Mouse (Mus musculus): Measurements from ENCODE around the gene Med21. TPM values are rescaled to one million over a fixed set of nuclear protein-coding genes. Genes with fewer than 3 reads are reported as not detected.
A peak's percentile ranks its signal among the peaks of the same experiment; 100 is the strongest.

Med21 gene
- polyA plus RNA-seq, 1 experiment from 2014 or later = 116 TPM

GRCm38 (mm10) chr6:146641621-146642210 lies 631 bp upstream of the Med21 start:
- no peaks in the 10 kb centered on the region for H3K27me3 ChIP-seq
- 0 out of 2 replicates have a peak overlapping the region, but pooled peaks have one; percentile 31 for H3K27ac ChIP-seq
- H3K4me3 ChIP-seq (replicated peaks) = peak overlapping the region; percentile 85
- peaks cover 9% of the 10 kb centered on the region for H3K4me1 ChIP-seq (replicated peaks)
- H3K9me3 ChIP-seq = no peaks in the 10 kb centered on the region
- WGBS = 70% methylated on average over 11 of the region's 11 CpGs
- ATAC-seq = peak; percentile 3; the same call in 1 of the 2 replicates
- H3K4me2 ChIP-seq (replicated peaks) = peak overlapping the region; percentile 87
- peak overlapping the region; percentile 34; the same call in 1 of the 2 replicates for H3K9ac ChIP-seq (replicated peaks)
- no peaks in the 10 kb centered on the region for H3K36me3 ChIP-seq

- H3K9me3 ChIP-seq = no peaks in the 10 kb centered on the region
- peaks cover 9% of the 10 kb centered on the region for H3K4me1 ChIP-seq (replicated peaks)
- H3K4me3 ChIP-seq (replicated peaks) = peak overlapping the region; percentile 85
- H3K27me3 ChIP-seq = no peaks in the 10 kb centered on the region
- WGBS = 45% methylated on average over 11 of the region's 11 CpGs
- no peaks in the 10 kb centered on the region for H3K36me3 ChIP-seq
- no peak for ATAC-seq
- peak overlapping the region; percentile 87 for H3K4me2 ChIP-seq (replicated peaks)
- peak overlapping the region; percentile 83 for H3K9ac ChIP-seq (replicated peaks)
- no peak overlapping the region for H3K27ac ChIP-seq
These were observed 830 bp downstream of the Med21 start for GRCm38 (mm10) chr6:146643184-146643570.

- Histone ChIP-seq H3K9ac (replicated peaks) (no peak overlapping the region), H3K27ac (no peak overlapping the region), H3K4me2 (replicated peaks) (no peak overlapping the region), H3K4me3 (replicated peaks) (no peak overlapping the region), H3K4me1 (replicated peaks) (no peaks in the 10 kb centered on the region), H3K9me3 (no peaks in the 10 kb centered on the region), H3K36me3 (peaks cover 26% of the 10 kb centered on the region), H3K27me3 (no peaks in the 10 kb centered on the region)
- ATAC-seq = no peak
- 93% methylated on average over 2 of the region's 2 CpGs for WGBS
These were observed 7.7 kb downstream of the Med21 start for GRCm38 (mm10) chr6:146650013-146650412.

DNA sequence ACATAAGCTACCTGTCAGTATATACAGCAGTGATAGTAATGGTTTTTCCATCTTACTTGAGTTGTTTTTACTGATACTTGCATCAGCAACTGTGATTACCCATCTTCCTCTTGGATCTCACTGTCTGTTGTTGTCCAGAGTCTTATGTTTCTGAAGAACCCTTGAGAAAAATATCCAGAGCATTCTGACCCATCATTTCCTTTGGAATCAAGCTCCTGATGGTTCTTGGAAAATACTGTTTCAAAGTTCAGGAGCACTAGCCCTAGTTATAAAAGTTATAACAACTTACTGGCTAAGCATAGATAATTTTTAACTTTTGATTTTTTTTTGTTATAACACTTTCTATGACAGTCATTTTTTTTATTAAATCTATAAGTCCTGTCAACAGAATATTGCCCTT lies 9.1 kb downstream of the Med21 start:
- Histone ChIP-seq H3K27me3 (no peaks in the 10 kb centered on the region), H3K36me3 (peaks cover 26% of the 10 kb centered on the region), H3K27ac (no peak overlapping the region), H3K4me3 (replicated peaks) (no peak overlapping the region), H3K9ac (replicated peaks) (no peak overlapping the region), H3K9me3 (no peaks in the 10 kb centered on the region), H3K4me2 (replicated peaks) (no peak overlapping the region), H3K4me1 (replicated peaks) (no peaks in the 10 kb centered on the region)
- no peak for ATAC-seq

DNA sequence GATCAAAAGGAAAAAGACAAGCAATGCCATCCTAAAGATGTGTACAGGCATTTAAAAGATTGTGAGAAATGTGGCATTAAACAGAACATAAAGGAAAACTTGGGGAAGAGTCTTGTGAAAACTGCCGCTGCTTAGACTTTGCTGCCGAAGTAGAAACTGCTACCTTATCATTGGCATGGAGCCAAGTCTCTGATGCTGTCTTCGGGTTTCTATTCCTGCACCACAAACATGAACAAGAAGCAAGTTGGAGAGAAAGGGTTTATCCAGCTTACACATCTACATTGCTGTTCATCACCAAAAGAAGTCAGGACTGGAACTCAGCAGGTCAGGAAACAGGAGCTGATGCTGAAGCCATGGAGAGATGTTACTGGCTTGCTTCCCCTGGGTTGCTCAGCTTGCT lies 10.8 kb downstream of the Med21 start:
- 91% methylated on average over 3 of the region's 3 CpGs for WGBS
- peaks cover 26% of the 10 kb centered on the region for H3K36me3 ChIP-seq
- H3K4me2 ChIP-seq (replicated peaks) = no peak overlapping the region
- no peaks in the 10 kb centered on the region for H3K27me3 ChIP-seq
- no peak overlapping the region for H3K27ac ChIP-seq
- no peaks in the 10 kb centered on the region for H3K9me3 ChIP-seq
- H3K4me3 ChIP-seq (replicated peaks) = no peak overlapping the region
- no peak for ATAC-seq
- H3K4me1 ChIP-seq (replicated peaks) = no peaks in the 10 kb centered on the region
- no peak overlapping the region for H3K9ac ChIP-seq (replicated peaks)

GRCm38 (mm10) chr6:146660591-146660990 lies 18.2 kb downstream of the Med21 start:
- Histone ChIP-seq H3K9me3 (no peaks in the 10 kb centered on the region), H3K4me2 (replicated peaks) (no peak overlapping the region), H3K9ac (replicated peaks) (no peak overlapping the region), H3K4me1 (replicated peaks) (no peaks in the 10 kb centered on the region), H3K27ac (no peak overlapping the region), H3K4me3 (replicated peaks) (no peak overlapping the region), H3K36me3 (no peaks in the 10 kb centered on the region), H3K27me3 (no peaks in the 10 kb centered on the region)
- 79% methylated on average over 2 of the region's 2 CpGs for WGBS
- ATAC-seq = no peak

- Histone ChIP-seq H3K27ac (no peak overlapping the region), H3K9ac (replicated peaks) (no peak overlapping the region), H3K4me1 (replicated peaks) (no peaks in the 10 kb centered on the region; the same call in 1 of the 2 replicates), H3K4me3 (replicated peaks) (no peak overlapping the region), H3K27me3 (no peaks in the 10 kb centered on the region), H3K4me2 (replicated peaks) (no peak overlapping the region), H3K9me3 (no peaks in the 10 kb centered on the region), H3K36me3 (no peaks in the 10 kb centered on the region)
- WGBS = 91% methylated on average over 5 of the region's 5 CpGs
- no peak for ATAC-seq
These were observed 19.3 kb downstream of the Med21 start for GRCm38 (mm10) chr6:146661655-146662054.

GRCm38 (mm10) chr6:146662679-146663078 lies 20.3 kb downstream of the Med21 start:
- Histone ChIP-seq H3K36me3 (no peaks in the 10 kb centered on the region), H3K9me3 (no peaks in the 10 kb centered on the region), H3K27ac (no peak overlapping the region), H3K27me3 (no peaks in the 10 kb centered on the region), H3K4me2 (replicated peaks) (no peak overlapping the region), H3K4me1 (replicated peaks) (no peaks in the 10 kb centered on the region; the same call in 1 of the 2 replicates), H3K4me3 (replicated peaks) (no peak overlapping the region), H3K9ac (replicated peaks) (no peak overlapping the region)
- no peak for ATAC-seq
- 30% methylated on average over 5 of the region's 5 CpGs for WGBS

DNA sequence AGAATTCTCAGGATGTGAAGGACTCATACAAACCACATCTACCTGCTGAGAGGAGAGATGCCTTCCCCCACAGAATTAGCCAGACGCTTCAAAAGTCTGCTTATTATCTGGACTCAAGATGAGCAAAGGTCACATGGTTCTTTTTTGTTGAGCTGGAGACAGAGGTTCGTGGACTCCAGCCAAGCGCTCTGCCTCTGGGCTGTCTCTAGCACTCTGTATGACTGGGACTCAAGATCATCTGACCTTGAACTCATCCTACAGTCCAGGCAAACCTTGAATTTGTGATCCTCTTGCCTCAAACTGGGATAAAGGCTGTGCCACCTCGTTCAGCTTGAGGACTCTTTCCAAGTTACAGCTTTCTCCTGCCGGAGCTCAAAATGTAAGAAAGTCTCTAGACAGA lies 21.8 kb downstream of the Med21 start:
- Histone ChIP-seq H3K4me2 (replicated peaks) (no peak overlapping the region), H3K27ac (no peak overlapping the region), H3K27me3 (no peaks in the 10 kb centered on the region), H3K4me3 (replicated peaks) (no peak overlapping the region), H3K9ac (replicated peaks) (no peak overlapping the region), H3K4me1 (replicated peaks) (no peaks in the 10 kb centered on the region; the same call in 1 of the 2 replicates), H3K36me3 (no peaks in the 10 kb centered on the region), H3K9me3 (no peaks in the 10 kb centered on the region)
- WGBS = 62% methylated on average over 5 of the region's 5 CpGs
- no peak for ATAC-seq

- ATAC-seq = no peak
- H3K4me3 ChIP-seq (replicated peaks) = no peak overlapping the region
- no peaks in the 10 kb centered on the region for H3K36me3 ChIP-seq
- H3K4me1 ChIP-seq (replicated peaks) = no peaks in the 10 kb centered on the region; the same call in 1 of the 2 replicates
- H3K27ac ChIP-seq = no peak overlapping the region
- no peak overlapping the region for H3K4me2 ChIP-seq (replicated peaks)
- WGBS = 96% methylated on average over 5 of the region's 5 CpGs
- no peaks in the 10 kb centered on the region for H3K27me3 ChIP-seq
- no peak overlapping the region for H3K9ac ChIP-seq (replicated peaks)
- no peaks in the 10 kb centered on the region for H3K9me3 ChIP-seq
These were observed 22.6 kb downstream of the Med21 start for GRCm38 (mm10) chr6:146664917-146665316.

DNA sequence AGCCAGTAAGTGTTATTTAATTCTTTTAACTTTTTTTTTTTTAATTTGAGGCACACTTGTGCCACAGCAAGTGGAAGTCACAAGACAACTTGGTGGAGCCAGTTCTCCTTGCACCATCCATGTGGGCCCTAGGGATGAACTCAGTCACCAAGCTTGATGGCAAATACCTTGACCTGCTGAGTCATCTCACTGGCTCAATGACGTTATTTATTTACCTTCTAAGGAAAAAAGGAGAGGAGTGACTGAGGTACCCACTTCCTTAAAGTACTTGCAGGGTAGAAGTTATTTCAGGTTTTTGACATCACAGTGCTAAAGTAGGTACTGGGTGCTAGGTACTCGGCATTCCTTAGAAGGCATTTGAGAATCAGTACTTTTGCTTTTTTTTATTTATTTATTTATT lies 23.1 kb downstream of the Med21 start:
- H3K27me3 ChIP-seq = no peaks in the 10 kb centered on the region
- H3K9ac ChIP-seq (replicated peaks) = no peak overlapping the region
- ATAC-seq = no peak
- no peak overlapping the region for H3K27ac ChIP-seq
- H3K9me3 ChIP-seq = no peaks in the 10 kb centered on the region
- H3K36me3 ChIP-seq = no peaks in the 10 kb centered on the region
- no peaks in the 10 kb centered on the region; the same call in 1 of the 2 replicates for H3K4me1 ChIP-seq (replicated peaks)
- WGBS = 90% methylated on average over 2 of the region's 2 CpGs
- no peak overlapping the region for H3K4me2 ChIP-seq (replicated peaks)
- H3K4me3 ChIP-seq (replicated peaks) = no peak overlapping the region

DNA sequence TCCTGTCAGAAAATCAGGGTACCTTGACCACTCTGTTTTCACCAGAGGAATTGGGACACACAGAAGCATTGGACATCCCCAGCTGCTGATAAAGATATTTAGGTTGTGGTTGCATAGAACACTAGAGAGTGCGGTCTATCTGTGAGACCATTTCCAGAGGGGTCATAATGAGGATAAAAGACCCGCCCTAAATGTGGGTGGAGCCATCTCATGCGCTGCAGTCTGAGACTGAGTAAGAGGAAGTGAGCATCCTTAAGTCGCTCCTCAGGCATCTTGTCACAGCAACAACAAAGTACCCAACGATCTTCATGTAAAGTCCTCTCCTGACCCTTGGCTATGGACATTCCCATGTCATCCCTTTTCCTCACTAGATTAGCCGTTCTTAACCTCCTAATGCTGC lies 24.5 kb downstream of the Med21 start:
- Histone ChIP-seq H3K27me3 (no peaks in the 10 kb centered on the region), H3K9ac (replicated peaks) (no peak overlapping the region), H3K36me3 (no peaks in the 10 kb centered on the region), H3K27ac (no peak overlapping the region), H3K4me1 (replicated peaks) (no peaks in the 10 kb centered on the region; the same call in 1 of the 2 replicates), H3K4me3 (replicated peaks) (no peak overlapping the region), H3K9me3 (no peaks in the 10 kb centered on the region), H3K4me2 (replicated peaks) (no peak overlapping the region)
- WGBS = 80% methylated on average over 6 of the region's 6 CpGs
- no peak for ATAC-seq

- Histone ChIP-seq H3K9ac (replicated peaks) (no peak overlapping the region), H3K36me3 (no peaks in the 10 kb centered on the region), H3K9me3 (no peaks in the 10 kb centered on the region), H3K27me3 (no peaks in the 10 kb centered on the region), H3K4me2 (replicated peaks) (no peak overlapping the region), H3K4me3 (replicated peaks) (no peak overlapping the region), H3K4me1 (replicated peaks) (no peaks in the 10 kb centered on the region; the same call in 1 of the 2 replicates), H3K27ac (no peak overlapping the region)
- no peak for ATAC-seq
These were observed 26.3 kb downstream of the Med21 start for GRCm38 (mm10) chr6:146668606-146669005.

All from midbrain, embryonic 13.5 days (tissue).